Mouse (Mus musculus): ENCODE results near the gene Nacc1. TPM values are rescaled to one million over a fixed set of nuclear protein-coding genes. Genes with fewer than 3 reads are reported as not detected.

The Nacc1 gene
- polyA plus RNA-seq (2014; fragmentation: Illumina TruSeq; extraction: RNeasy Lipid Tissue Mini Kit (QIAGEN cat#74804); ENCODE audit: low replicate concordance) = 0.56 TPM

GRCm38 (mm10) chr8:84687705-84688100 lies at the start of gene Nacc1:
Gene Nacc1 (minus strand): TSS chr8:84687862.

GRCm38 (mm10) chr8:84722850-84723570 lies 35.3 kb upstream of the Nacc1 start, which contains the start of gene G430095P16Rik:
Gene G430095P16Rik (plus strand): TSS chr8:84723007.

DNA sequence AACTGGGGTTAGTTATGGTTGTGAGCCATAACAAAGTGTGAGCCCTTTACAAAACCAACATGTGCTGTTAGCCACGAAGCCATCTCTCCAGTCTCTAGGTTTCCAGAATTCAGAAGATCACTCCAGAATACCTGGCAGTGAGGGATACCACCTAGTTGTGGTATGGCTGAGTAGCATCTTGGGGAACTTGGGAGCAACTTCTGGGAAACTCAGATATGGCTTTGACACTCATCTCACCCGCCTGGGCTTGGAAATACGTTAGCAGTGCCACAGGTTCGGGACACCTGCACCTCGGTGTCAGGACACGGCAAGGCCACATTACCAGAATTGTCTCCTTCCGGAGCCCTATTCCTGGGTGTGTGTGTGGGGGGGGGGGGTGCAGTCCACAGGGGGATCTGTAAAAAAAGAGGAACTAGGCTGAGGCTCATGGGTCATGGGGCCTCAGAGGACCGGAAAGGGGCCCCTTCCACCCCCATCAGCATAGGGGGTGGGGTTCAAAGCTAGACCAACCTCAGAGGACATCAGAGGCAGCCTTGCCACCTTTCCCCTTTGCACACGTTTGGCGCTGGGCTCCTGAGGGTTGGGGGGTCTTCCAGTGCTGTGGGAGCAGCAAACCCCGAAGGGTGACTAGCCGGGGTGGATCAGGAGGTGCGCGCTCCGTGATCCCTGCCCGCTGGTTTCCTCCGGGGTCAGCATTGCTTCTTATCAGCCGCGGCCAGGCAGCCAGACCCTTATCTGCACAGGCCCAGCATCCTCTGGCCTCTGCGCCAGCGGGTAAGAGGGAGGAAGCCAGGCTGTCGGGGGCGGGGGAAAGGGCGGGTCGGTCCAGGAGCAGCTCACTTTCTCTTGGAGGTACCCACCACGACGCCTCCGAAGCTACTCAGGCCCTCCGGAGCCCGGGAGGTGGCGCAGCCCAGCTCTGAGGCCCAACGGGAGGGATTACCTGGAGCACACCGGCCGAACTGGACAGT lies 13.6 kb upstream of the Nacc1 start, which contains the start of gene Lyl1:
TSS of gene Lyl1 (plus strand) at position 517 of the 971 bp plus-strand sequence.

GRCm38 (mm10) chr8:84686191-84687002 lies 1.3 kb downstream of the Nacc1 start, which contains the start of gene Trmt1:
Gene Trmt1 (plus strand): TSS chr8:84686307.

GRCm38 (mm10) chr8:84662581-84663065 lies 25.0 kb downstream of the Nacc1 start, which contains the start of gene Ier2:
Gene Ier2 (minus strand): TSS chr8:84662852.

Other genes starting within 250 kb of the Nacc1 start
- gene Ier2, start 25.0 kb downstream of the Nacc1 start, polyA plus RNA-seq (2014; fragmentation: Illumina TruSeq; extraction: RNeasy Lipid Tissue Mini Kit (QIAGEN cat#74804); ENCODE audit: low replicate concordance) = 3.3 TPM
- 4.4 TPM for gene Trmt1, start 1.6 kb downstream of the Nacc1 start, polyA plus RNA-seq (2014; fragmentation: Illumina TruSeq; extraction: RNeasy Lipid Tissue Mini Kit (QIAGEN cat#74804); ENCODE audit: low replicate concordance)
- not detected for gene Lyl1, start 13.6 kb upstream of the Nacc1 start, polyA plus RNA-seq (2014; fragmentation: Illumina TruSeq; extraction: RNeasy Lipid Tissue Mini Kit (QIAGEN cat#74804); ENCODE audit: low replicate concordance)
- not detected for gene G430095P16Rik, start 35.1 kb upstream of the Nacc1 start, polyA plus RNA-seq (2014; fragmentation: Illumina TruSeq; extraction: RNeasy Lipid Tissue Mini Kit (QIAGEN cat#74804); ENCODE audit: low replicate concordance)
- 6.2 TPM for gene Nfix, start 112.5 kb upstream of the Nacc1 start, polyA plus RNA-seq (2014; fragmentation: Illumina TruSeq; extraction: RNeasy Lipid Tissue Mini Kit (QIAGEN cat#74804); ENCODE audit: low replicate concordance)
- gene Dand5, start 135.0 kb upstream of the Nacc1 start, polyA plus RNA-seq (2014; fragmentation: Illumina TruSeq; extraction: RNeasy Lipid Tissue Mini Kit (QIAGEN cat#74804); ENCODE audit: low replicate concordance) = 0.89 TPM
- gene Gadd45gip1, start 143.7 kb upstream of the Nacc1 start, polyA plus RNA-seq (2014; fragmentation: Illumina TruSeq; extraction: RNeasy Lipid Tissue Mini Kit (QIAGEN cat#74804); ENCODE audit: low replicate concordance) = not detected
- gene Rad23a, start 152.8 kb upstream of the Nacc1 start, polyA plus RNA-seq (2014; fragmentation: Illumina TruSeq; extraction: RNeasy Lipid Tissue Mini Kit (QIAGEN cat#74804); ENCODE audit: low replicate concordance) = 1.3 TPM
- gene Calr, start 159.1 kb upstream of the Nacc1 start, polyA plus RNA-seq (2014; fragmentation: Illumina TruSeq; extraction: RNeasy Lipid Tissue Mini Kit (QIAGEN cat#74804); ENCODE audit: low replicate concordance) = 432 TPM
- 1.9 TPM for gene Farsa, start 169.1 kb upstream of the Nacc1 start, polyA plus RNA-seq (2014; fragmentation: Illumina TruSeq; extraction: RNeasy Lipid Tissue Mini Kit (QIAGEN cat#74804); ENCODE audit: low replicate concordance)
- gene Syce2, start 184.2 kb upstream of the Nacc1 start, polyA plus RNA-seq (2014; fragmentation: Illumina TruSeq; extraction: RNeasy Lipid Tissue Mini Kit (QIAGEN cat#74804); ENCODE audit: low replicate concordance) = 10.3 TPM
- gene Gcdh, start 206.1 kb upstream of the Nacc1 start, polyA plus RNA-seq (2014; fragmentation: Illumina TruSeq; extraction: RNeasy Lipid Tissue Mini Kit (QIAGEN cat#74804); ENCODE audit: low replicate concordance) = 33.1 TPM
- gene Klf1, start 214.1 kb upstream of the Nacc1 start, polyA plus RNA-seq (2014; fragmentation: Illumina TruSeq; extraction: RNeasy Lipid Tissue Mini Kit (QIAGEN cat#74804); ENCODE audit: low replicate concordance) = not detected
- gene Dnase2a, start 220.7 kb upstream of the Nacc1 start, polyA plus RNA-seq (2014; fragmentation: Illumina TruSeq; extraction: RNeasy Lipid Tissue Mini Kit (QIAGEN cat#74804); ENCODE audit: low replicate concordance) = 3.7 TPM
- gene Mast1, start 249.5 kb upstream of the Nacc1 start, polyA plus RNA-seq (2014; fragmentation: Illumina TruSeq; extraction: RNeasy Lipid Tissue Mini Kit (QIAGEN cat#74804); ENCODE audit: low replicate concordance) = not detected

All from small intestine, adult 10 weeks (tissue).